Mouse (Mus musculus) 3T3-L1 (cell line): ENCODE data around the gene Bnip3.

Experiments
- DNase-seq: peaks from one replicate; pipeline ENCODE4 v3.0.0-alpha.2; 2015; ENCODE audit warnings: low read depth, low spot score

Gene Bnip3

GRCm38 (mm10) chr7:138906441-138906840 is 2.9 kb downstream of the Bnip3 start:
- no peak for DNase-seq

- DNase-seq = no peak
Observed at GRCm38 (mm10) chr7:138903886-138904435, 5.4 kb downstream of the Bnip3 start.

GRCm38 (mm10) chr7:138898743-138899142 is 10.6 kb downstream of the Bnip3 start:
- DNase-seq = no peak

GRCm38 (mm10) chr7:138898122-138898521 is 11.2 kb downstream of the Bnip3 start:
- DNase-seq = no peak

- no peak for DNase-seq
Observed at GRCm38 (mm10) chr7:138885365-138886289, 23.7 kb downstream of the Bnip3 start.

GRCm38 (mm10) chr7:138883724-138884123 is 25.6 kb downstream of the Bnip3 start:
- DNase-seq = no peak

- DNase-seq = peak; percentile 85
Observed at GRCm38 (mm10) chr7:138875031-138875430, 34.3 kb downstream of the Bnip3 start.

- no peak for DNase-seq
Observed at GRCm38 (mm10) chr7:138872956-138873355, 36.4 kb downstream of the Bnip3 start.

- DNase-seq = no peak
Observed at GRCm38 (mm10) chr7:138868316-138868715, 41.0 kb downstream of the Bnip3 start.

GRCm38 (mm10) chr7:138867286-138867685 is 42.0 kb downstream of the Bnip3 start:
- peak; percentile 56 for DNase-seq

- DNase-seq = no peak
Observed at GRCm38 (mm10) chr7:138864776-138865175, 44.5 kb downstream of the Bnip3 start.

- DNase-seq = peak; percentile 36
Observed at GRCm38 (mm10) chr7:138863950-138864572, 45.3 kb downstream of the Bnip3 start.

GRCm38 (mm10) chr7:138856670-138857069 is 52.6 kb downstream of the Bnip3 start:
- peak; percentile 37 for DNase-seq

GRCm38 (mm10) chr7:138854201-138854600 is 55.1 kb downstream of the Bnip3 start:
- DNase-seq = no peak

GRCm38 (mm10) chr7:138853417-138854031 is 55.8 kb downstream of the Bnip3 start:
- DNase-seq = no peak

- no peak for DNase-seq
Observed at GRCm38 (mm10) chr7:138850083-138850482, 59.2 kb downstream of the Bnip3 start.

GRCm38 (mm10) chr7:138848028-138848920 is 61.0 kb downstream of the Bnip3 start:
- DNase-seq = peak; percentile 51

- no peak for DNase-seq
Observed at GRCm38 (mm10) chr7:138847316-138848027, 61.8 kb downstream of the Bnip3 start.

- DNase-seq = no peak
Observed at GRCm38 (mm10) chr7:138846502-138846991, 62.8 kb downstream of the Bnip3 start.
